Mouse (Mus musculus): ENCODE data around the gene Slc30a10.

The Slc30a10 gene

DNA sequence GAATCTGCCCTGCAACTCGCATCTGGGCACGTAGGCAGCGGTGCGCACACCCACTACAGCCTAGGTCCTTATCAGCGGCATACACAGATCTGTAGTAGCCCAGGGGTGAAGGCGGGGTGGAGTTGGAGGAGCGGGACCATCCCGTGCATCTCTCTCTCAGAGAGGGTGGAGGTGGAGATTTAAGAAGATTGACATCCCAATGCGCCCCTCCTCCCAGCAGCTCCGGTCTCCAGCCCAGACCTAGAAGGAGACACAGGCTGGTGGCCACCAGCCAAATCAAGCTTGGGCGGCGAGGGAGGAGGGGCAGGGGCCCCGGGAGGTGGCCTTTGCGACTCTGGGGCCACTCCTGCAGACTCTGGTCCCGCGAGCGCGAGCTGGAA is at the start of gene Slc30a10:
Slc30a10 (plus strand) TSS at position 274 of the 380 bp plus-strand sequence.
- DNase-seq = peak; percentile 63 to 71

DNA sequence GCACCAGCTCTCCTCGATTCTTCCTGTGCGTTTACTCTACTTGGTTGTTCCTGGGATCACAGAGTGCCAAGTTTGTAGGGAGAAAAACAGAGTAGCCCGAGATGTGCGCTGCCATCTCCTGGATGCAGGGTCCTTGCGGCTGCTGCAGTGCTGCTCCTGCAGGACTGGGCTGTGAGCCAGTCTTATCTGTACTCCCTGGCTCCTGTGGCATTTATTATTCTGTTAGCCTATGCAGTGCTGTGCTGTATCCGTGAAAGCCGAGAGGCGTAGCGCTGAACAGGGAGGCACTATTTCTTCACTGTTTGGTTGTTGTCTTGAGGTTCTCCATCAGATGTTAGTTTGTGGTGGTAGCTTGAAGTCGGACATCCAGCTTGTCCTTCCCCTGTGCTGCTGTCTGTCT is 48.7 kb upstream of the Slc30a10 start:
- DNase-seq = no peak

DNA sequence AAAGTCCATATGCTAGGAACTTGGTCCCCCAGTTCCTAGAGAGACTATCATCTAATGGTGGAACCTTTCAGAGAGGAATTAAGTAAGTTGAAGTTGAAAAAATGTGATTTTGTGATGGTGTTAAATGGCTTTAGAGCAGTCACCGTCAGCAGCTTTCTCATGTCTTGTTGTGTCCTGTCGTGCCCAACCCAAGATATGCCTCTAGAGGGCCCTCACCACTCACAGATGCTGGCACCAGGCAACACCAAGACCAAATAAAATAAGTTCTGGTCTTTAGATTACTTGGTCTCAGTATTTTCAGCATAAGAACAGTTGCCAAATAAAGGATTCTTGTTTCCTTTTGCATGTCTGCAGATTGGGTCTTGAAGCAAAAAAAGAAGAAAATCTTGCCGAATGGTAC is 44.8 kb upstream of the Slc30a10 start:
- DNase-seq = peak in 1 of 2 experiments; percentile 28

DNA sequence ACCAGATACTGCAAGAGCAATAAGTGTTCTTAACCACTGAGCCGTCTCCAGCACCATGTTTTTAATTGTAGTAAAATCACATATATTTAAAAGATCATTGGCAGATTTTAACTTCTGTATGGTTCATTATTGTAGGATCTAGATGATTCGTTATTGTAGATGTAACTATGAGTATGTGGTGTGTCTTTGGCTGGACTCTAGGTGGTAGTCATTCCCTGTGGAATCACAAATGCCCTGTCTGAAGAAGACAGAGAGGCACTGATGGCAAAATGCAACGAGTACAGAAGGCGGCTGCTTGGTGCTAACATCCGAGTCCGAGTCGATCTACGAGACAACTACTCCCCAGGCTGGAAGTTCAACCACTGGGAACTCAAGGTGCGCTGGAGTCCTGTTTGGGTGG is 36.6 kb upstream of the Slc30a10 start:
- no peak for DNase-seq

DNA sequence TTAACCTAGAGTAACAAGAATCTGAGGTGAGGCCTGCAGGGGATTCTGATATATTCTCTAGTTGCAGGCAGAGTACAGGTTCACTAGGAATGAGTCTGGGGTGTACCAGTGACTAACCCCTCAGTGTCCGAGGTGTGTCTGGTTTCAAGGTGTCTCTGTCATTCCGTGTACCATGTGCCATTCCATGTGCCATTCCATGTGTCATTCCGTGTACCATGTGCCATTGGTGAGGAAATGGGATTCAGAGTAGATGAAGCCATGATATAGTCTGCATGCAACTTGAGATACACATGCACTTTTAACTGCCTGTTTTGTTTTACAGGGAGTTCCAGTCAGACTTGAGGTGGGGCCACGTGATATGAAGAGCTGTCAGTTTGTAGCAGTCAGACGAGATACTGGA is 34.8 kb upstream of the Slc30a10 start:
- DNase-seq = no peak

DNA sequence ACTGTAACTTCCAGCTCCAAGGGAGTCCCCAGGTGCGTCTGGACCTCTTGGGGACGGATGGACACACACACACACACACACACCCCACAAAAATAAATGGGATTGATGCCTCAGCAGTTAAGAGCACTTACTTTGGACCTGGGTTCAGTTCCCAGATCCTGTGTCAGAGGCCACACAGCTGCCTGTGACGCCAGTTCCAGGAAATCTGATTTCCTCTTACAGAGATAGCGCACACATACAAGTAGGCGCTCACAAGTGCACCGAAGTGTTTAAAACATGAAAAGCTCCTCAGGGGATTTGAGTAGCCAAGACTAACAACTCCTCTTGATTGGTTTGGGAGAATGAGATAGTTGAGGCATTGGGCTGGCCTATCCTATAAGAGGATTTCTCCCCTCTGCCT is 33.9 kb upstream of the Slc30a10 start:
- DNase-seq = no peak

DNA sequence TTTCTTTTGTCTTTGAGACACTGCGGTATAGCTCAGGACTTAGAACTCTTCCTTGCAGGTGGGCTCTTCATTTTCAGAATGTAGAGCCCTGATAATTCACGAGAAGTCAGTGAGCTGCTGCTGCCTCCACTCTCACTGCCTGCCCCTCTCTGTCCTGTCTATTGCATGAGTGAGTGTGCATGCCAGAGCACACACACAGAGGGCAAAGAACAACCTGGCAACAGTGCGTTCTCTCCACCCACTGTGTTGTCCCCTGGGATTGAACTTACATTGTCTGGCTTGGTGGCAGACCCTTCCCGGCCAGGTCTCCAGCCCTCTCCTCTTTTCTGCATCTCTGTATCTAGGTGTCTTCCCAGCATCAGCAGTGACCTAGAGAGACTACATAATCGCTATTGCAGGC is 28.1 kb upstream of the Slc30a10 start:
- no peak for DNase-seq

DNA sequence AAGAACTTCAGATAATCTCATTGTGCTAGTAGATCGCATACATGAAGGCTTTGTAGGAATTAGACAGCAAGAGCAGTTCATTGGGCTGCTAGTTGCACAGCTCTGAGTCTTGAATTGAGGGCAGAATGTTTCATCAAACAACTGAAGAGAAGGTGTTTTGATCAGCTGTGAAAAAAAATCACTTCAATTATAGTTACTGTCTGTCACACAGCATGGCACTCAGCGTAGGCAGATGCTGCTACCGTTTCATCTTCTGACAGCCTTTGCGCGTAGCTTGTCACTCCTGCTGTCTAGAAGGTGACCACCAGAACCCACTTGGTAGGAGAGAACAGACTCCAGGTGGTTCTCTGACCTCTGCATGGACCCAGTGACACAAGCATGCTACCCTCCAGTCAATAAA is 24.2 kb upstream of the Slc30a10 start:
- no peak for DNase-seq

DNA sequence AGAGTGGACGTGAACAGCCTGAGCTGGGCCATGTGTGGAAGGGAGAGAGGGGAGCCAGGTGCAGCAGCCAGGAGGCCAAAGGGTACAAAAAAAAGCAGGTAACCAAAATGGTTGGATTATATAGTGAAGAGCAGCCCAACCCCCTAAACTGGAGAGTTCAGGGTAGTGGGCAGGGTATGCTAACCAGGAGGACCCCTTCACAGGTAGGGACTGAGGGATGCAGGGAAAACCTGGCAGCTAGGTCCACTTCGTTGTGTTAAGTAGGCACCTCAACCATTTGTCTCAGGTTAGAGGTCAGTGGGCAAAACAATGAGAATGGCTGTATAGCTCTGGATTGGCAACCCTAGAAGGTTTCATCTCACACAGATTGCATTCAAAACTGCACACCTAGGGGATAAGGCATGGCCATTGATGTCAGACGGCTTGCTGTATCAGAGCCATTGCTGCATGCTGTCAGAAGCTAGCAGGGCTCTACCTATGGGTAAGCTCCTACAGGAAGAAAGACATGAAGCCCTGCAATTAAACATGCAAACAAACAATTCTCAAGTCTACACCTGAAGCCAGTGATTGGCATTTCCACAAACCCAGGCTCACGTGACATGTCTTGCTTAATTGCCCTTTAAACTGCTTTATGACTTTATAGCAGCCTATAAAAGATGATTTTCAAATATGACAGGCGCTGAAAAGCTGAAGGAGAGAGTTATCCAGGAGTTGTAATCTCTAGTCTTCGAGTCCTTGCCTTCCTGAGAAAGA is 23.2 kb upstream of the Slc30a10 start:
- no peak for DNase-seq

DNA sequence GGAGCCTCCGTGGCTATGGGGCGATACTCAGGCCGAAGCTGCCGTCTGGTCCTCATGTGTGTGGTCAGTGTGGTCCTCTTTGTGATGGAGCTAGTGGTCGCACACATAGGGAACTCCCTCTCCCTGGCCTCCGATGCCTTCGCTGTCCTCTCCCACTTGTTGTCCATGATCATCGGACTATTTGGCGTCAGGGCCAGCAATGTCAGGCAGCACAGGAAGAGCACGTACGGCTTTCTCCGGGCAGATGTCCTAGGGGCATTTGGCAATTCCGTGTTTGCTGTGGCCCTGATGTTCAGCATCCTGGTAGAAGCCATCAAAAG is 22.7 kb upstream of the Slc30a10 start:
- no peak for DNase-seq

DNA sequence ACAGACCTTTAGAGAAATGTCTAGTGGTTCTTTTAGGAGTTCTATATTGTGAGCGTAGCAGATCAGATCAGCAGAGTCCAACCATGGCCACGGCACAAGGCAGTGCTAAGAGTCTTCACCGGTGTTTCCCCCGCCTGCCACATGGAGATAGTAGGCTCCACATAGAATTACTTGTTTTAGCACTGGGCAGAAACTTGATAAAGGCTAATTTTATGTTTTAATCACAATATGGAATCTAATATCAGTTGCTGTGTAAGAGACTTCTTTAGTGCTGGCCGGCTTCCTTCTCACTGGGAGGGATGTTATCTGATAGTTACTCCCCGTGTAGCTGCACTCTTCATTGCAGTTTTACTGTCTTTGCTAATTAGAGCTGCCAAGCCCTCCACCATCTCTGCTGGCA is 21.5 kb upstream of the Slc30a10 start:
- DNase-seq = no peak

DNA sequence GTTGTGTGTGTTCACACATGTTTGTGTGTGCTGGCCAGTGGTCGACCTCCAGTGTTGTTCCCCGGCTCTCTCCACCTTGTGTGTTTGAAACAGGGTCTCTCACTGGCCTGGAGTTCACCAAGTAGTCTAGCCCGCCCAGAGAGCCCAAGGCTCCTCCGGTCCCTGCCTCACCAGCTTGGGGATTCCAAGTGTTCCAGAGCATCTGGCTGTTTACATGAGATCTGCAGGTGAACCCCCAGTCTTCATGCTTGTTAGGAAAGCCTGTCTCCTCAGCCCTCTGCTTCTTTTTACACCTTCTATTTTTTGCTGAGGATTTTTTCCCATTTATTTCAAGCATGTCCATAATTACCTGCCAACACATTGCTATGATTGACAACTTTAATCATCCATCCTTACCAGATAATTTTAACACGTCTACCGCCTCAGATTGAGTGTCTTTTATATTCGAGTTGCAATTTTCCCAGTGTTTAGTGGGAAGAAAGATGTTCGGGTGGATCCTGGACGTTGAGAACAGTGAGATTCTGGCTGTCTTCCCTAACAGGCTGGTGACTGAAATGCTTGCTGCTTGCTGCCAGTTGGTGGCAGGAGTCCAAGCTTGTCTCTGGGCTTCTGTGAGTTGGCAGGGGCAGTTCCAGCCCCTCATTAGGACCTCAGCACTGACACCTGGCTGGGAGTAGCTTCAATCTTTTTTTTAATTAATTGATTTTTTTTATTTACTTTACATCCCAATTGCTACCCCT is 15.6 kb upstream of the Slc30a10 start:
- DNase-seq = peak; percentile 81 to 92

DNA sequence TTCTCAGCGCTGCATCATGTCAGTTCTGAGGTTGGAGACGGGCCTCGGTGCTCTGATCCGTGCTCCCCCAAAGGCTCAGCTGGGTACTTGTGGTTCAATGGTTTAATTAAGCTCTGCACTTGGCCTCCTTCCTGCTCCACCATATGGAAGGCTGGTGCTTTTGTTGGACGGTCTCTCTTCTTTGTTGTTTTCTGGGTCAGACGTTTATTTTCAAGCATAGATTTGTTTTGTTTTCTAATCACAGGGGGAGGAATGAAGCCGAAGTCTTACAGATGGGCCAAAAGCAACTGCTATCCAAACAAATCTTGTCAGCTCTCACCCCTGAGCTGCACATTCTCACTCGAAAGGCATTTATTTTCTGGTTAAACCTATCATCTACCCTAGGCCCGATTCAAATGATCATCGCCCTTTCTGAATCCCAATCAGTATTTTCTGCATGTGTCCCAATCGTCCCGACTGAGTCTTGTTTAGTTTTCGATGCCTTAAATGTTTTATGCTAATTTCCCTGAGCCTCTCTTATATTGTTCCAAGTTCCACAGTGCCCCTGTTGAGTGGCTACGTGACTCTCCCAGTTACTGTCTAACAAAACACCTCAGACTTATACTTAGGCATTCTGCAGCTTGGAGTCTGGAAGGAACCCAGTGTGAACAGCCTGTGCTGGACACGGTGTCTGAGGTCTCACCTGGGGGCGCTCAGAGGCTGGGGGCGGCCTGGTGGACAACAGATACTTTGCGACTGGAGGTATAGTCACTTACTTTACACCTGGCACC is 12.8 kb upstream of the Slc30a10 start:
- peak; percentile 69 to 79 for DNase-seq

DNA sequence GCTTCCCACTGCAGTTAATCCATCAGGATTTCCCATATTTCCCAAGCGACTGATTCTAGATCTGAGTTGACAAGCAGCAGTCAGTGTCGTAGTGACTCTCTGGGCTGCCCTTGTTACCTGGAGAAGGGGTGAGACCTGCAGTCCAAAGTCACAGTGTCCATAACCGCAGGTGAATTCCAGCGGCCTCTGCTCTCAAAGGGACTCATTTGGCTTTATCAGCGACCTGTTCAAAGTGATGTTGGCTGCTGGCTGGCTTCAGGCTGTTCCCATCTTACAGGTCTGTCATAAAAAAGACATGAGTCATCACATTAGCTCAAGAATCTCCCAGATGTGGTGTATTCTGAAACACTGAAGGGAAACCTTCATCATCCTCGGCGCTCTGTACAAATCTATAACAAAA is 5.7 kb upstream of the Slc30a10 start:
- no peak for DNase-seq

DNA sequence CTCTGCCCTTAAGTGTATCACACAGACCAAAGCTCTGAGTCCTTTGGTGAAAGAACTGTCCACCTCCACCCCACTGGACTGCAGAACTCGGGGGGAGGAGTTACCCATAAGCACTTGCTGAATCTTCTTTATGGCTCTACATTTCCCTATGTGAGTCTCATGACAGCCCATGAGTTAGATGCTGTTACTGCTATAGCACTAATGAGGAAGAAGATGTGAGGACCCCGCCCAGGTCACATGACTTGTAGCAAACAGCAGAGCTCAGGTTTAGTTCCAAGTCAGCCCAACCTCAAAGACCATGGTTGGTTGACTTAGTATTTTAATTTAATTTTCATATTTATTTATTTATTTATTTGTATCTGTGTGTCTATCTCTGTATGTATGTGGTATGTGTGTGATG is 4.9 kb upstream of the Slc30a10 start:
- DNase-seq = no peak

DNA sequence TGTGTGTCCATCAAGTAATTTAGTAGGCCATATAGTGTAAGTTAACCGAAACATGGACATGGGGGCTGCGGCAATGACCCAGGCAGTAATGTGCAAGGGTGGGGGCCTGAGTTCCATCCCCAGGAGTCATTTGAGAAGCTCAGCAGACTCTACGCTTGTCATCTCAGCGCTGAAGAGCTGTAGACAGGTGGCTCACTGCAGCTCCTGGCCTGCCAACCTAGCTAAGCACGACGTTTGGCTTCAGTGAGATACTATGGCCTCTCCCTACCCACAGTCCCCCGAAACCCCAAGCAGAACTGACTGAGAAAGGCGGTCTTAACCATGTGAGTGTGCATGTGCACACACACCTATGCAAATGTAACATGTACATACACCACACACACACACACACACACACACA is 3.6 kb upstream of the Slc30a10 start:
- peak in 1 of 2 experiments; percentile 28 for DNase-seq

DNA sequence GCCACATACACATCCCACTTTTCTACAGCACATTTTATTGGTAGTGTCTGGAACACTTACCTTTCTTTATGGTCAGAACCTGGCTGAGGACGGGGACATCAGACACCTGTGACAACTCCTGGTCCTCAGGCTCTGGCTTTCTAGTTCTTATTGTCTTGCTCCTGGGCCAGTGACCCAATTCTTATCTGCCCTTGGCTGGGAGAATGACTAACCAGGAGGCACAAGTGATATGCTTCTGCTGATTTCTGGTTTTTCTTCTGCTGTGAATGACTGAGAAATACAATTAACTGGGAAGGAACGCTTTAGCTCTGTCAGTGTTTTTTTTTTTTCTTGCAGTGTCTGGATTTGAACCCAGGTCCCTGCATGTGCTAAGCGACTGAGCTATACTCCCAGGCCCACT is 3.2 kb upstream of the Slc30a10 start:
- DNase-seq = no peak

DNA sequence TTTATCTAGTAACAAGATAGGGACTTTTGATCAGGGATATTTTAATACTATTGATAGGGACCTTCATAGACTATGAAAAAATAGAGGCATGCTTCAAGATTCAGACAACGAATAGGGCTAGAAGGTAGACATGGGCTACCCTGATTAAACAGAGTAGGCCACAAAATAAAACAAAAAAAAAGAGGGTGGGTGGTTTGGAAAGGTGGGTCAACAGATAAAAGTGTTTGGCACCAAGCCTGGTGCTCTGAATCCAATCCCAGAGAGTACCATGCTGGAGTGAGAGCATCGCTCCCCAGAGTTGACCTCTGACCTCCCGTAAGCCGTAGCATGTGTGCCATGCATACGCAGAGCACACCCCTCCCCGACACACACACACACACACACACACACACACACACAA is 2.2 kb upstream of the Slc30a10 start:
- no peak for DNase-seq

DNA sequence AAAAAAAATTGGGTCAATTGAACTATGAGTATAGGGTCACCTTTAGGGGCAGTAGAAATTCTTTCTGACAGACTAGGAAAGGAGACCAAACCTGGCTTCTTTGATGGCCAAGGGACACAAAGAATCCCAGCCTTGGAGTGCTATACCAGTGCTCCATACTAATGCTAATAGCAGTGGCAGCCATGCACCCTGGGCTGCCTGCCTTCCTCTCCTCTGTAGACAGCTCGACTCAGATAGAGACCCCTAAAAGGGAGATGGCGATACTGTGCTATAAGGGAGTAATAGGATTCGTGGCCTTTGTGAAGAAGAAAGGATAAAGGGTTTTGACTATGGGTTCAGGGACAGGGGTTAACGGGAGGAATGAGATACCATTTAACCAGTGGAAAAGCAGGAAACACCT is 504 bp upstream of the Slc30a10 start:
- DNase-seq = no peak

DNA sequence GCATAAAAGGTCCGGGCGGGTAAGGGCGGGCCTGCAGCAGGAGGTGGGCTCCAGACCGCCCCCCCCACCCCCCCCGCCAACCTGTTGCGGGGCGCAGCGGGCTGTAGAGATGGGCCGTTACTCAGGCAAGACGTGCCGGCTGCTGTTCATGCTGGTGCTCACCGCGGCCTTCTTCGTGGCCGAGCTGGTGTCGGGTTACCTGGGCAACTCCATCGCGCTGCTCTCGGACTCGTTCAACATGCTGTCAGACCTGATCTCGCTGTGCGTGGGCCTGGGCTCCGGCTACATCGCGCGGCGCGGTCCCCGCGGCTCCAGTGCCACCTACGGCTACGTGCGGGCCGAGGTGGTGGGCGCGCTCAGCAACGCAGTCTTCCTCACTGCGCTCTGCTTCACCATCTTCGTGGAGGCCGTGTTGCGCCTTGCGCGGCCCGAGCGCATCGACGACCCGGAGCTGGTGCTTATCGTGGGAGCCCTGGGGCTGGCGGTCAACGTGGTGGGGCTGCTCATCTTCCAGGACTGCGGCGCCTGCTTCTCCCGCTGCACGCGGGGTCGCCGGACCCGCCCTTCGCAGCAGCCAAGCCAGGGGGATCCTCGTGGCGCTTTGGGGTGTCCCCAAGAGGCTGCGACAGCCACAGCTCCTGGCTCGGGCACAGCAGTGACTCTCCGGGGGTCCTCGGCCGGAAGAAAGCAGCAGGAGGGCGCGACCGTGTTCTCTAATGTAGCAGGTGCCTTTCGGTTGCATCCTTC is 480 bp downstream of the Slc30a10 start:
- peak; percentile 54 to 58 for DNase-seq

DNA sequence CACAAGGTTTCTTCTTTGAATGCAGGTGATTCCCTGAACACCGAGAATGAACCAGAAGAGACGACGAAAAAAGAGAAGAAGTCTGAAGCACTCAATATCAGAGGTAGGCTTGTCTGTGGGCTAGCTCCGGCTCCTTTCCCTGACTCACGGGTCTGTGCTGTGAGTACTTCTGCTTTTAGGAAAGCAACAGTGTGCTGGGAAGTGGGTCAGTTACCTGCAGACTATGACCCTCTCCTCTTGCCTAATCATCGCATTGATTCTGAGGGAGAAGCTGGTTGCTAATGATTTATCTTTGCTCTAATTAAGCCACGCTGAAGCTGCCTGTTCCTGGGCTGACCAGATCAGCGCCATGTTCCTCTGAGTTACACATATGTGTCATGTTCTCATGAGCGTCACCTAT is 1.7 kb downstream of the Slc30a10 start:
- no peak for DNase-seq

DNA sequence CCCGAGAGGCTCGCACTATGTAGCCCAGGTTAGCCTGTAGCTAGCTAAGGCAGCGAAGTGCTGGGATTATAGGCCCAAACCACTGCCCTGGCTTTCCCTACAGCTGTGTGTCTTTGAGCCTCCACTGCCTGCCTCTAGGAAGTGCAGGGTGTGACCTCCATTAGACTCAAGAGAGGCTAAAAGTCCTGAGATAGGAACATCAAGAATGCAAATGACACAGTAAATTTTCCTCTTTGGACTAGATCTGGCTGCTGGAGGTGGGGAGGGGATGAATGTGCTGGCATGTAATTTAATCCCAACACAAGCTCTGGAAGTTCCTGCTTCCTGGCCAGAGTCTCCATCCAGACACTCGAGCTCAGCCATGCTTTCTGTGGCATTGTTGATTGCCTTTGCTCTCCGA is 5.4 kb downstream of the Slc30a10 start:
- DNase-seq = no peak

DNA sequence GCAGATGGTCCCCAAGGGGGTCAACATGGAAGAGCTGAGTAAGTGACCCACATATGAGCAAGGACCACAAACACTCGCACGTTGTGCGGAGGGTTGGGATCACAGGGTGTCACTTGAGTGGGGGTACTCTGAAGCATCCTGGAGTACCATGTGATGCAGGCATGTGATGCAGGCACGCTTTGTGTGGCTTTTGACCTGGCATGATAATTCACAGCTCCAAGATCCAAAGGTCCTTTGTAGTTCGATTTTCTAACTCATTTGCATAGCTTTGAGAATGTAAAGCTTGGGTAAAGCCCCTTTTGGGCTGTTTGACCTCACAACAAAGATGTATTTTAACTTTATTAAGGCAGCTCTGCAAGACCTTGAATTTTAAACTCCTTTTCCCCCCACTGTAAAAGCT is 8.2 kb downstream of the Slc30a10 start:
- DNase-seq = no peak
